Mouse (Mus musculus) naive thymus-derived CD4-positive, alpha-beta T cell, adult 2 months (primary cell): ENCODE results near the gene Sept9.

Source experiments
- DNase-seq: peaks from one replicate; pipeline ENCODE4 v3.0.0-alpha.2; 2011; ENCODE audit warnings: low read depth

The Sept9 gene

DNA sequence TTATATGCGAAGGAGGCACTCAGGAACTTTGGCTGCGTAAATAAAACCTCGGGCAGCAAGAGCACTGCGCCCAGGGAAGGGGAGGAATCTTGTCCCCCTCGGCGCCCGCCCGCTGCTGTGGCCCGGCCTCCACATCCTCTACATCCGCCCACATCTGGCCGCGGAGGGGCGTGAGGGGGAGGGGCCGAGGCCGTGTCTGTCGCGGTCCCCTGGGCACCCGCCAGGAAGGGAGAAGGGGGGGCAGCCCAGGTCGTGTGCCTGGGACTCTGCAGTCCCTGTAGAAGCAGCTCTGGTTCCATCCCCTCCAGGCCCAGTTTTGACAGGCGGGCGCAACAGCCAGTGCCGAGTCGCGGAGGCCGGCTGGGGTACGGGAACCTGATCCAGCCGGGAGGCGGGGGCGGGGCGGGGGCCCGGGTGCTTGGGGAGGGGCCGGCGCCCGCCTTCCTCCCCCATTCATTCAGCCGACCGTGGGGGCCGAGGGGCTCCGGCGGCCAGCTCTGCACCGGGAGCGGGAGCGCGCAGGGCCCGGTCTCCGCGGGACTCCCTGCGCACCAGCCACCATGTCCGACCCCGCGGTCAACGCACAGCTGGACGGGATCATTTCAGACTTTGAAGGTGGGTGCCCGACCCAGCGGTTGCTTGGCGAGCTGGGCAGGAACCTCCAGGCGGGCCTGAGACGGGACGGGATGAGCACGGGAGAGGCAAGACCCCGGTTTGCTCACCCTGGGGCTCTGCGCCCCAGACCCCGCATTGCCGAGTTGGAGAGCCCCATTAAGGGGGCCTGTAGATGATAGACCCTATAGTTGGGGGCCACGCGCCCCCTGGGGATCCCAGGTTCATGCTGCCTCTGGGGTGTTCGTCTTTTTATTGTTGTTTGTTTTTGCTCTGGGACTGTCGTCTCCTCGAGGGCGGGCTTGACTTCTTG, 66.8 kb downstream of the Sept9 start:
- peak; percentile 78 for DNase-seq

DNA sequence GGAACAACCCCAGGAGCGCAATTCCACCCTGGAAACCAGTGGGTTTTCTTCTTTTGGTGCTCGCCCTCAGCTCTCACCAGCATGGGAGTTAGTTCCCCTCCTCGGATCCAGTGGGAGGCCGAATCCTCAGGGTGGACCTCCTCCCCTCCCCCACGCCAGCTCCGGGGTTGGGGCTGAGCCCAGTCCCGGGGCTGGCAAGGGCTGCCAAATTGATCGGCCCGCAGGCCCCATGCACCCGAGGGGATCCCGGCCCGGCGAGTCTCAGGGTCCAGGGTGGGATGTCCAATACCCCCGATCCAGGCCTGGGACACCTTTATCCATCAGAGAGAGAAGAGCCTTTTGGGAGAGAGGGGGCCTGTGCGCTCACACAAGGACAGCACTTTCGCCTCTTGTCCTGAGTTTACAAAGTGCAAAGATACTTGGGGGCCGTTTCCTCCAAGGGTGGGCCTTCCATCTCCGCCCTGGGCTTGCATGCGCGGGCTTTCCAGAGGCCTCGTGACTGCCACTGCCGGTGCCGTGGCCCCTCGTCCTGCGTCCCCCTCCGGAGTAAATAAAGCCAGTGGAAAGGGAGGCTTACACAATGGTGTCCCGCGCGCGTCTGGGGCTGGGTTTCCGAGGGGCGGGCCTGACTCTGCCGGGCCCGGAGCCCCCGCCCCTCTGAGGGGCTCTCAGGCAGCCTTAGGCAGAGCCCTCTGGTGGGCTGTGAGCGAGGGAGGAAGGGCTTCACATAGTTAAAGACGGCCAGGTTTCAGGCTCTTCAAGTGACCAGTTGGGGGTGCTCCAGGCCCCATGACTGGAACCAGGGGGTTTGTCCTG, 67.7 kb downstream of the Sept9 start:
- peak; percentile 51 for DNase-seq

DNA sequence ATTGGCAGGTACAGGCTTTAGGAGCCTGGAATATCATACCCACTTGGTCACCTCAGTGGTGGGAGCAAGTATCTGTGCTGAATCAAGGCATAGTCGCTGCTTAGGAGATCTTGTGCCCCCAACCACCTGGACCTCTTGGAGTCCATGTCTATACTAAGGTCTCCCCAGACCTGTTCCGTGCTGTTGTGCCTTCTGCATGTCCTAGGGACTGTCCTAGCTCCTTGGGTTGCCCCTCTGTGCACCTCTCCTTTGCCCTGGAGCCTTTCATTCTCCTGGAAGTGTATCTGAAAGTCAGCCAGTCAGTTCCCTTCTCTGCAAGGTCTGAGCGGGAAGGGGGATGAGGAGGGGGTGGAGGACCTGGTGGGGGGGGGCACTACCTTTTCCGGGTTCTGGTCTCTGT, 68.4 kb downstream of the Sept9 start:
- no peak for DNase-seq

DNA sequence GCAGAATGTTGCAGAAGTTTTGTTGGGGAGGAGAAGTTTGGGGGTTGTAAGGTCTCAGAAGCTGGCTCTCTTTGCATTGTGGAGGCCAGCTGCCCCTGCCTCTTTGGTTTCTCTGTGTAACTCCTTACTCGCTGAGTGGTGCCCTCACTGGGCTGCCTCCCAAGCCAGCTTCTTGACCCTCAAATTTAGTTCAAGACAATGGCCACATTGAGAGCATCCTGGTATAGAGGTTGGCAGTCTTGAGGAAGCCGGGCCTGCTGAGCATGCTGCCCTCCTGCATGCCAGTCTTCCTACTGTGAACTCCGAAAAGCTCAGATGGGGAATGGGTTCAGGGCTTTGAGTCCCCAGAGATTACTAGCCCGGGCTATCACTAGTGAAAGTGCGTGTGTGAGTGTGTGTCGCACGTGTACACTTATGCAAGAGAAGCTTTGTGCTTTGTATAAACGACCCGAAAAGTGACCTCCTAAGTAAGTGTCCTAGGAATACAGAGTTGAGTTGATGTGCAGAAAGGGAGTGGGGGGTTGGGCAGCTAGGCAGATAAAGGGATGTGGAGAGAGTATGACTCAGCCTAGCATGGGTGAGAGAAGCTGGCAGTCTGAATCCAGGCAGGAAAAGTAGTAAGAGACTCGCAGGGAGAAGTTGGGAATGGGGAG, 69.0 kb downstream of the Sept9 start:
- DNase-seq = no peak

DNA sequence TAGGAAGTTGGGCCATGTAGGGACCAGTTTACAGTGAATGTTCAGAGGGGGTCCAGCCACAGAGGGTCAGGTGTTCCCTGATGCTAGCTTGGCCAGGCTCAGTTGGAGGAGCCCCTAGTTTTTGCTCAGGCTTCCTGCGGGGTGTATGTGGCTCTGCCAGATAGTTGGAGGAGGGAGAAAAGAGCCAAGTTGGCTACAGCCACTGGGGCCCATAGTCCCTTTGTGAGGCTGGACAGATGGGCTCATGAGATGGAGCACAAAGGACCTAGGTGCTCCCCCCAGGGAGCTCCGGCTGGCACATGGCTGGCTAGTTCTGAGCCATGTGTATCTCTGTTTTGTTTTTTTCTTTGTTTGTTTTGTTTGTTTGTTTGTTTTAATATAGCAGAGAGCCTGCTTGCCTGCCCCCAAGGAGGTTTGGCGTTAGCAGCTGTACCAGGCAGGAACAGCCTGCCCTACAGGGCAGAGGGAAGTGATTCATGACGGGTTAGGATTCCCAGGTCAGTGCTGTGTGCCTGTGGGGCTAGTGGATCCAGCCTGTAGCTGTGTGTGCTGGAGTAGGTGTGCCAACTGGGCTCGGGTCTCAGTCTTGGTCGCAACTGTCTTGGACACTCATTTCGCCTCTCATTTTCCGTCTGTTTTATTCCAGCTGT, 69.7 kb downstream of the Sept9 start:
- no peak for DNase-seq

DNA sequence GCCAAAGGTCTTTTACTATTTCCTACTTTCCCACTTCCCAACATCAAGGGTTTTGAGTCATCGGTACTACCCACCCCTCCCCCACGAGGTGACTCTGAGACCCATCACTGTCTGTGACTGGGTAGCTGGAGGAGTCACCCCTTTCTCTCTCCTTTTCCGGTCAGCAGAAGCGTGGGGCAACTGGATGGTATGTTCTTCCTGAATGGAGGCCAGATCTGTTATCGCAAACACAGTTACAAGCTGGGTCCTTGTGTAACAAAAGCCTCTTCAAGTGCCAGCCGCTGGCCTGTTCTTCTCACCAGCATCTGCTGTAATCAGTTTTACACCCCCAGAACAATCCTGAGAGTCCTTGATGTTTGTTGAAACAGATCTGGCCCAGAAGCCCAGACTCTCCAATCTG, 70.5 kb downstream of the Sept9 start:
- no peak for DNase-seq

DNA sequence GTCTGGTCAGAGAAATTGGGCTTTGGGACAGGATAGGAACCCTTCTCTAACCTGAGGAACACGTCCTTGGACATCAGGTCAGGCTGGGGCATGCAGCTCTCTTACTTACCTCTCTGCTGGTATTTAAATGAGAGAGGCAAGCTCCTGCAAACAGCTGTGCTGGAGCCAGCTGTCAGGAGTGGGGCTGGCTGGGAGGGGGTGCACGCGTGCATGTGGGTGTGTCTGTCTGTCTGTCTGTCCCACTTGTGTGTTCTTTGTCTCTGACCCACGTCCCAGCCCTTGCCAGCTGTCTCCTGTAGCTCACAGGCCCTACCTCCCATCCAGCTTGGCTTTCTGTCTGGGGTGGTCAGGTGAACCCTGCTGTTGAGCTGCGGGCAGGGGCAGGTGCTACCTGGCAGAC, 75.5 kb downstream of the Sept9 start:
- no peak for DNase-seq

DNA sequence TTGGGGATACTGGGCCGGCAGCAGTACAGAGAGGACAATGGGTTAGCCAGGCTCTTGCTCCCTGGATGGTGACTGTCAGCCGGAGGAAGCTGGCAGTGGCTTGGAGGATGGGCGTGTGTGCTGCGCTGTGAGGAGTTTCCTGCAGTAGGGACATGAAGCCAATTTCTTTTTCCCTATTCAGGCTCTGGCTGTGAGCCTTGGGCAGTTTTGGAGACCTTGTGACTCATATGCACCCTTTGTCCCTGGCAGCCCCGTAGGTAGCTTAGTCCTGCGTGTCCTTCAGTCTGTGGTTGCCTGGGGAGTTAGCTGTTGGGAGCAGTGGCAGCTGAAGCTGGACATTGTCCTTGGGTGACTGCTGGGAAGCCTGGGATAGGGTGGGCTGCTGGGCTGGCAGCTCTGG, 76.5 kb downstream of the Sept9 start:
- no peak for DNase-seq

DNA sequence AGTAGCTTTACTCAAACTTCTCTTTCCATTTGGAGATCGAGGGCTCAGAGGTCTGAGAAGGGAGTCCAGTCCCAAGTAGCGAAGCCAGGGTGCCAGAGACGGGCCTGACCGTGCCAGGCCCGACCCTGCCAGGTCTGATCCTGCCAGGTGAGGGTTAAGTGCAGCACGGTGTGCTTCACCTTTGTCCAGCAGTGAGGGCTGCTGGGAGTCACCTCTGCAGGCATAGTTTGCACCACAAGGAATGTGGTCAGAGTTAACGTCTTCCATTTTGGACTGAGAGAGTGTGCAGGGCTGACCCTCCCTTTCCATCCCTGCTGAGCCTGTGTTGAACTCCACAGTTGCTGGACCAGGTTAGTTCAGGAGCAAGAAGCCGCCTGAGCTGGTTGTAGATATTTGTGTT, 77.5 kb downstream of the Sept9 start:
- DNase-seq = no peak

DNA sequence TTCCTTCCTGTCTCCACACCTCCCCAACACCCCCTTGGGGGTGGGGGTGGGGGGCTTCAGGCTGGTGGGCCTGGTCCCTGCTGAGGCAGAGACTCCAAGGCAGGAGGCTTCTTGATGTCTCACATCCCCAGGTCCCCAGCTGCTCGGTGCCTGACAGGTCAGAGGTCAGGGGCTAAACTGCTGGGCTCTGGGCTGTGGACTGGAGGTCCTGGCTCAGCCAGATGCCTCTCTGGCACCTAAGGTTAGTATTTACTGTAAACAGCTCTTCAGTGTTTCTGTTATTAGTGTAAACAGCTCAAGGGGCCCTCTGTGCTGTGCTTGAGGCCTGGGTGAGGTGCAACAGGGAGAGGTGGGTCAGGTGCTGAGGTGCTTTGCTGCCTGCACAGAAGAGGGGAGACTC, 78.7 kb downstream of the Sept9 start:
- DNase-seq = no peak

DNA sequence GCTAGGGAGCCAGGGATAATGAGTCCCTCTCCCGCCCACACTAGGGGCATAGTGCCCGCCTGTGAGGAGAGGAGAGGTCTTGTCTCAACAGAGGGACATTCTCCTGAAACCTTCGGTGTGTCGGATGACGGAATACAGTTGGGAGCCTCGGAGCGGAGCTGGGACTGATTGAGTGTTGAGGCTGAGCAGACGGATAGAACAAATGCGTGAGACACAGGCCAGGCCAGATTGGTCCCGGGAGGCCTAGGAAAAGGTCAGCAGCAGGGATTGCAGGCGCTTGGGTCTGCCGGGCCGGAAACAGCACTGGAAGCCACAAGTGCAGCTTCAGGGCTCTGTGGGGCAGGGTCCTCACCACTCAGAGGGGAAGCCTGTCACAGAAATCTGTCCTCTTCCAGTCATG, 79.1 kb downstream of the Sept9 start:
- DNase-seq = no peak

DNA sequence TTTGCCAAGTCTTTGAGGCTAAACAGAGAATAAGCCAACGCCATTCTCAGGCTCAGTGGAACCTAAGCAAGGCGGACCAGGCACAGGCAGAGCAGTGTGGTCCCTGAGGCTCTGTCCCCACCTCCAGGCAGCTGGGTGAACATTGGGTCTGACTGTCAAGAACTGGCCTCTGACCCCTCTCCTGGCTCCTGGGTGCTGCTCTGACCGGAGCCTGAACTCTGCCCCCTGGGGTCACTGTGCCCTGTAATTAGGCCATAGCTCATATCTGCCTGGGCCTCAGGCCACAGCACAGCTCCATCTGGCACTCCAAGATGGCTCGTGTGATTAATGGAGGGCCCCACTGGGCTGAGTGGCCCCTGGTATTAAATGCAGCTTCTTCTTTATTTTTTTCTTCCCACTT, 80.5 kb downstream of the Sept9 start:
- DNase-seq = no peak

DNA sequence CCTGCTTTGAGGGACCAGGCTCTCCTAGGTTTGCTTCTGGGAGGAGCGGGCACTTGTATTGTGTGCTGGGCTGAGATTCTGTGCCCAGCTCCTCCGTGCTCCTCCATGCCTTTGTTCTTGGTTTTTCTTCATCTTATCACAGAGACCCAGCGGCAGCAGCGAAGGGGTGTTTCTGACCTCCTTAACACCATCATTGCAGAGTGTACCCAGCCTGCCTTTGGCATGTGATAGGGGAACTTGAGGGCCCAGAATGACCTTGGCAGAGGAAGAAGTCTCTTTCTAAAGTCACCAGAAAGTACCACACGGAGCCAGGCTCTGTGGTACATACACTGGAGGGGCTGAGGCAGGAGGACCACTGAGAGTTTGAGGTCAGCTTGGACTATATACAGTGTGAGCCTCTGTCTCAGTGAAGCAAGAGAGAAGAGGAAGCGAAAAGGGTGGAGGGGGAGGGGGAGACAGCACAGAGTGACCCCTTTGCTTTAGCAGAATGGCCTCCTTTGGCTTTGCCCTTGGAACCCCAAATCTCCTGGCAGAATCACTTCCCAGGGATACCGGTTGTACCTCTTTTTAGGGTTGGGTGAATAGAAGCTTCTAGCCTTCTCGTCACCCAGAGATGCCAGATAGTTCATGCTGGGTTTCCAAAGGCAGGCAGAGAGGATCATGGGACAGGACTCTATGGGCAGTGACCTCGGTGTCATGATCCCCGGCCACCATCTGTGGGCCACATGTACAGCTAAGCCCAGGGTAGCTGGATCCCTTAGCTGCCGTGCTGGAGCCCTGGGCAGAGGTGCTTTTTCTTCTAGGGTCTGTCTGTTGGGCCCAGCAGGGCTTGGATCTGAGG, 83.8 kb downstream of the Sept9 start:
- no peak for DNase-seq

DNA sequence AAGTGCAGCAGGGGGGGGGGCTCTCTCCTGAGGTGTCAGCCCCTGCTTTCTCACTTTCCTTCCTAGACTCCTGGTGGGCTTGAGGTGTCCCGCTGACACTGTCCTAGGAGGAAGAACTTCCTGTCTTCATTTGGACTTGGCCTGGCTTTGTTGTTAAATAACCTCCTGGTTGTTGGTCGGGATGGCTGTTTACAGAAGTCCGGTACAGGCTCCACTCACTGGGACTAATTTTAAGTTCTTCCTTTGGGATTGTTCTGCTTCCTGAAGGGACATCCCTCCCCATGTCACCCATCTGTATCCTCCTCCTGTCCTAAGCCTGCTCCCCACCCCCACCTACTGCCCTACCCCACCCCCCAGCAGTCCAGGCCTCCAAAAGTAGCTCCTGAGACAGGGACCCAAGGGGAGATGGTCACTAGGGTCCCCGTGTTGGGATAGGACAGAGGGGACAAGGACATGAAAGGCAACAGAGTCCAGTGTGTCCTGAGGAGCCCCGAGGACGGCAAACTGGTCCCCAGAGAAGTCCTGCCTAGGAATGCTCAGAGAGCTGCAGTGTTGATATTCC, 84.5 kb downstream of the Sept9 start:
- no peak for DNase-seq

DNA sequence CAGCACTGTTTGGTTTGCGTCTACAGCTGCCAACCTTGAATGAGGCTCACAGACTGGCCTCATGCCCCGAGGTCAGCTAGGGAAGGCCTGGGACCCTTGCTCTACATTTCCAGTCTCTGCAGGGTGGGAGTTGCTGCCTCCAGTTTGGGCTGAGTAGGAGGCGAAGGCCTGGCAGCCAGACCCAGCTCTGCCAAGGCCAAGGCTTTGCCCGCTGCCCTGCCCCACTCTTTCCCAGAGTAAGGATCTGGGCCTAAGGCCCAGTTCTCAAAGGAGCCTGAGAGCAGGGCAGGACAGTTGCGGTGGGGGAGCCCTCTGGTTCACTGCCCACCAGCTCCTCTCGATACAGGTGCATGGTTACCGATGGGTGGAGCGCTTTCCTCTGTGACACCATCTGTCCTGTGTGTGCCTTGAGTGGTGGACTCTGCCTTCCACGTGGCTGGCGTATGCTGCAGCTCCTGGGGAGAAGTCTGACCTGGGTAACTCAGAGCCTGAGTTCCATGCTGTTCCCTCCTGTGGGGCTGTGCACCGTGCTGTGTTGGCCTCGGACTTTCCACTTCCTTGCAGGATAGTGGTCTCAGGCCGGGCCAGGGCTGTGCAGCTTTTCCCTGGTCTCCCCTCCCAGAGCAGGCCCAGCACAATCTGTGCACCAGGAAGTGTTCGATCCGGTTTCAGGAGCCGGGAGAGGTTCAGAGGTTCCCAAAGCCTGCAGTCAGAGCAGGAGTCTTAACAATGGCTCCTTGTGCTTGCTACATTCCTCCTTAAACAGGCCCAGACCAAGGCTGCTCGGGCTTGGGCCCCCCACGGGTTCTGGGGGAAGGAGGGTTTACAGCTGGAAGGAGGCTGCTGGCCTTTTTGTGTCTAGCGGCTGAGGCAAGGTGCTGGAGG, 85.5 kb downstream of the Sept9 start:
- no peak for DNase-seq

DNA sequence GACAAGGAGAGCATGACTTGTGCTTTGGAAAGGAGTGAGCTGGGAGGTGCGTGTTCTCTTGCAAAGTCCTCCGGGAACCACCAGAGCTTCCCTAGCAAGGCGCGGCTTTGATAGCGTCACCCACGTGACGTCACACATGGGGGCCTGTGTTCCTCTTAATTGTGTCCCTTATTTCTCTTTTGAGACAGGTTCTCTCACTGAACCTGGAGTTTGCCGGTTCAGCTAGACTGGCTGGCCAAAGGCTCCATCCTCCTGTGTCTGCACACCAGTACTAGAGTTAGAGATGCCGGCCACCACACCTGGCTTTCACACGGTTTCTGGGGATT, 86.1 kb downstream of the Sept9 start:
- DNase-seq = no peak

DNA sequence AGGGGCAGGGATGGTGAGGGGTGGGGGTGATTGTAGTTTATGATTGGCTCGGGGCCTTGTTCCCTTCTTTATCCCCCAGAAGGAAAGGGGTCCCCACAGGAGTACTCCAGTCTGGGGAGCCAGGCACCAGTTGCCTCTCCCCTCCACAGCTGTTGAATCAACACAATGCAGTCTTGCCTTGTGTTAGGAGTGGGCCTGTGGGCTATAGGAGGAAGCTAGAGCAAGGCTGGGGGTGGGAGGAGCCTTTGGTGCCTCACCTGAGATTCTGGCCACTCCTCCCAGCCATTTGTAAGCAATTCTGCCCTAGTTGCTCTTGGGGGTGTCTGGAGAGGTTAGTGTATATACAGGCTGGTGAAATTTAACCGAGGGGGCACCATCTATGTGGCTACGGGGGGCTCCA, 88.3 kb downstream of the Sept9 start:
- no peak for DNase-seq

DNA sequence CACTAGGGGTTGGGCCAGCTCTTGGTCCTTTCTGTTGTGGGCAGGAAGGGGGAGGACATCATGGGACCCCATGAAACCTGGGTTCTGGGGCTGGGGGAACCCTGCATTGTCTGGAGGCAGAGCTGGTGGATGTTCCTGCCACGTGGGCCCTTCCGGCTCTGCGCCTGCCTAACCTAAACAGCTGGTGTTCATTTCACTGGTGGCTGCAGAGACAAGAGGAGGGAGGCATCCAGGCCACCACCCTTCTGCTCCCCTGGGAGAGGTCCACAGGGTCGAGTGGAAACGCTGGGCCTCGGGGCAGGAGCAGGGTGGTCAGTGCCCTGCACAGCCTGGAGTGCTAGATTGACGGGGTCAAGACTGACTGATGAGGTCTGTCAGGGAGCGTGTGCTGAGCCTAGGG, 89.3 kb downstream of the Sept9 start:
- DNase-seq = no peak

DNA sequence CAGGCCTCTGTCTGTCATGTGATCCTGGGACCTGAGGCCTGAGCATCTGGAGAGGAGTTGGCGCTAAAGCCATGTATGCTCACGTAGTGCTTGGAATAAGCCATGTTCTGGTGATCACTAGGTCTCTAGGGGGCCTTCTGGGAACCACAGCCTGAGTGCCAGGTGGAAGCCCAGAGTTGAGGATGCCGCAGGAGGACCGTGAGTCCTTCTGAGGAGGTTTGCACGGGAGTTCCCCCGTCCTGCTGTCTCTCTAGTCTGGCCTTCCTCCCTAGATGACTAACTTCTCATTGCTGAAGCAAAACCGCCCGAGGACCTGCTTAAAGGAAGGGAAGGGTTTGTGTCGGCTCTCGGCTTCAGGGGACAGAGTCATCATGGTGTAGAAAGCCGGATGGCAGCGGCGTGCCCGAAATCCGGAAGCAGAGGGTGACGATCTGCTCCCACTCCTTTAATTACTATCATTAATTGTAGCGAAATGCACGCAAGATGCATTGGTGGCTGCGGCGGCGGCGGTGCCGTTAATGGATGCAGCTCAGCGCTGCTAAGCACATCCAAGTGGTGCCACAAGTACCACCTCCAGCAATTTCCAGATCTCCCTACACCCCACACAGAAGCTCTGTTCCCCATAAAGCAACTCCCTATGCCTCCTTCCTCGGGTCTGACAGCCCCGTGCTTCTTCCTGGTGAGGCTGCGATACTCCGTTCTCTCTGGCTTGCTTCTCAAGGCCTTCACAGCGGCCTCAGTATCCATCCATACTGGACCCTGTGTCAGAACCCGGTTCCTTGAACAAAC, 92.0 kb downstream of the Sept9 start:
- no peak for DNase-seq
